Comparison of ENCODE assay signal across 8 mouse cellular contexts in genomic region chr4:129967024-129968014, GRCm38 (mm10). TPM values are rescaled to one million over a fixed set of nuclear protein-coding genes. Genes with fewer than 3 reads are reported as not detected.
DNase-seq lines count a peak whose midpoint lies in the region; ATAC-seq and TF ChIP-seq lines count a peak whose summit lies in the region.

No protein-coding gene starts in this region.

- dilution Hi-C loops in CH12.LX (cut with MboI; ENCODE audit: extremely low pct_ligation_motif_present, extremely low pct_unique_long_range_greater_than_20kb, low sequenced_read_pairs) = no loop called here

- no peak for DNase-seq in CH12.LX (ENCODE audit: extremely low read depth)
- DNase-seq in brain, adult 2 months (ENCODE audit: low read depth, low spot score) = peak; percentile 87
- peak; percentile 90 for DNase-seq in forebrain, embryonic 14.5 days (ENCODE audit: low spot score)
- peak; percentile 77 to 80 for DNase-seq in left cerebral cortex, postnatal 14 days (ENCODE audit: low spot score in 2 of 2)
- peak; percentile 92 for DNase-seq in retina, postnatal 1 day
- DNase-seq in urinary bladder, adult 2 months (ENCODE audit: low spot score) = no peak
- no peak for DNase-seq in ovary, adult 18-20 months (ENCODE audit: low spot score)
- DNase-seq in spleen, adult 12 weeks (ENCODE audit: low spot score) = no peak

- TF ChIP-seq EP300 in CH12.LX (IDR thresholded peaks at IDR 0.05; ENCODE audit: low read length) = no peak

- H3K9me3 ChIP-seq in CH12.LX (replicated peaks; ENCODE audit: low read length) = no peaks in the 10 kb centered on the region
- no peaks in the 10 kb centered on the region for H3K9me3 ChIP-seq in forebrain, embryonic 14.5 days (replicated peaks; ENCODE audit: control insufficient read depth, low read length)

- no peak overlapping the region for H3K4me3 ChIP-seq in CH12.LX (replicated peaks in 1 of 3; ENCODE audit: low read depth in 2 of 3, low read length in 2 of 3, poor library complexity in 1 of 3)
- H3K4me3 ChIP-seq in forebrain, embryonic 14.5 days (ENCODE audit: low read depth, low read length) = no peak overlapping the region

- ATAC-seq in forebrain, embryonic 14.5 days = peak; percentile 84

- peak overlapping the region; percentile 31; the same call in 1 of the 2 replicates for H3K4me2 ChIP-seq in CH12.LX (ENCODE audit: insufficient read depth, low read depth, poor library complexity, severe bottlenecking)
- peak overlapping the region; percentile 33 for H3K4me2 ChIP-seq in forebrain, embryonic 14.5 days (ENCODE audit: low read length)

- TF ChIP-seq POLR2A in CH12.LX (IDR thresholded peaks at IDR 0.05; ENCODE audit: low read depth, low read length) = no peak

- TF ChIP-seq CTCF in CH12.LX (conservative IDR thresholded peaks at IDR 0.05 in 1 of 2, IDR thresholded peaks at IDR 0.05 in 1 of 2; ENCODE audit: low read depth in 2 of 2, low read length in 2 of 2) = no peak

- TF ChIP-seq RAD21 in CH12.LX (IDR thresholded peaks at IDR 0.05; ENCODE audit: low read depth, low read length) = no peak

- no peaks in the 10 kb centered on the region for H3K36me3 ChIP-seq in CH12.LX (replicated peaks in 1 of 2; ENCODE audit: control insufficient read depth in 1 of 2, insufficient read depth in 1 of 2, low read length in 1 of 2)
- no peaks in the 10 kb centered on the region for H3K36me3 ChIP-seq in forebrain, embryonic 14.5 days (ENCODE audit: control insufficient read depth, insufficient read depth, low read length)

- in situ Hi-C loops in CH12.LX (cut with MboI; ENCODE audit: low pct_ligation_motif_present, low pct_unique_long_range_greater_than_20kb, low sequenced_read_pairs) = no loop called here

- no peak overlapping the region for H3K9ac ChIP-seq in CH12.LX (ENCODE audit: insufficient read depth, low read depth)
- H3K9ac ChIP-seq in forebrain, embryonic 14.5 days (ENCODE audit: low read length) = peak overlapping the region; percentile 46

- intact Hi-C loops in left cerebral cortex, postnatal 14 days (cut with DNase I) = loop anchor here (2.0 kb wide), 1 partner anchor 17 kb away; the partner anchor contains the start of gene Adgrb2

- H3K79me2 ChIP-seq in CH12.LX (replicated peaks; ENCODE audit: control insufficient read depth, extremely low read depth, insufficient read depth, poor library complexity, severe bottlenecking) = no peaks in the 10 kb centered on the region

- H3K4me1 ChIP-seq in CH12.LX (ENCODE audit: control insufficient read depth in 1 of 2, insufficient read depth in 2 of 2) = peaks cover 20 to 34% of the 10 kb centered on the region in 2 experiments
- H3K4me1 ChIP-seq in forebrain, embryonic 14.5 days (ENCODE audit: control insufficient read depth, insufficient read depth, low read length) = peaks cover 36% of the 10 kb centered on the region

- WGBS in forebrain, embryonic 14.5 days = 6% methylated on average over 13 of the region's 13 CpGs

- no peak overlapping the region for H3K27ac ChIP-seq in CH12.LX (ENCODE audit: insufficient read depth, low read depth)
- peak overlapping the region; percentile 84 for H3K27ac ChIP-seq in forebrain, embryonic 14.5 days (ENCODE audit: low read depth, low read length)

- peaks cover 46% of the 10 kb centered on the region for H3K27me3 ChIP-seq in CH12.LX (replicated peaks)
- no peaks in the 10 kb centered on the region for H3K27me3 ChIP-seq in forebrain, embryonic 14.5 days (replicated peaks; ENCODE audit: control insufficient read depth, insufficient read depth, low read length)

TF ChIP-seq in CH12.LX, 34 proteins besides CTCF, POLR2A, EP300 and RAD21:
- TF ChIP-seq USF2 (conservative IDR thresholded peaks at IDR 0.05; ENCODE audit: low read depth, low read length) (no peak), MAZ (IDR thresholded peaks at IDR 0.05; ENCODE audit: low read depth, low read length) (no peak), KAT2A (IDR thresholded peaks at IDR 0.05; ENCODE audit: insufficient replicate concordance, low read length) (no peak), MXI1 (IDR thresholded peaks at IDR 0.05; ENCODE audit: low read depth, low read length) (no peak), CHD1 (IDR thresholded peaks at IDR 0.05; ENCODE audit: low read depth, low read length) (no peak), RCOR1 (conservative IDR thresholded peaks at IDR 0.05; ENCODE audit: low read depth, low read length) (no peak), ETS1 (conservative IDR thresholded peaks at IDR 0.05; ENCODE audit: low read depth, low read length) (no peak), ELF1 (IDR thresholded peaks at IDR 0.05; ENCODE audit: low read depth, low read length) (no peak), ZNF384 (IDR thresholded peaks at IDR 0.05; ENCODE audit: low read depth, low read length) (no peak), UBTF (IDR thresholded peaks at IDR 0.05; ENCODE audit: low read depth, low read length) (no peak), CHD2 (IDR thresholded peaks at IDR 0.05; ENCODE audit: low read length) (no peak), MAFK (IDR thresholded peaks at IDR 0.05; ENCODE audit: insufficient replicate concordance, low read length) (no peak), JUND (conservative IDR thresholded peaks at IDR 0.05; ENCODE audit: low read depth, low read length) (no peak), PAX5 (IDR thresholded peaks at IDR 0.05; ENCODE audit: low read length) (no peak), HCFC1 (IDR thresholded peaks at IDR 0.05; ENCODE audit: low read depth, low read length) (no peak), ZC3H11A (IDR thresholded peaks at IDR 0.05; ENCODE audit: low read depth, low read length) (no peak), ZMIZ1 (IDR thresholded peaks at IDR 0.05; ENCODE audit: low read depth, low read length) (no peak), JUN (IDR thresholded peaks at IDR 0.05; ENCODE audit: insufficient read depth, low read depth, low read length) (no peak), E2F4 (IDR thresholded peaks at IDR 0.05; ENCODE audit: insufficient replicate concordance, low read depth, low read length) (no peak)

RNA-seq across cellular contexts. Expression of gene Adgrb2, which starts 17.4 kb away (rescaled TPM):
- 0.04 and 0.08 TPM in 2 replicates for total RNA-seq in CH12.LX (2012; rRNA removed)
- total RNA-seq in CH12.LX (2014; rRNA removed) = not detected in 2 replicates
- polyA plus RNA-seq in CH12.LX (2012; ENCODE audit: insufficient read length, low read depth) = not detected in 2 replicates
- polyA plus RNA-seq in forebrain, embryonic 14.5 days (2014; fragmentation: Nextera tagmentation; extraction: Ambion mirVana) = 6.6 and 12.3 TPM in 2 replicates
- 100 to 1,000 TPM; 352 to 365 TPM for total RNA-seq in left cerebral cortex, postnatal 14 days (2021)
- 4.0 and 5.4 TPM in 2 replicates for polyA plus RNA-seq in urinary bladder, adult 2 months (2012; rRNA removed)

RNA-seq across cellular contexts. Expression of gene Spocd1, which starts 38.3 kb away (rescaled TPM):
- total RNA-seq in CH12.LX (2012; rRNA removed) = 0.04 TPM in 2 replicates
- 0.07 TPM in 1 of 2 replicates, not detected in the other for total RNA-seq in CH12.LX (2014; rRNA removed)
- polyA plus RNA-seq in CH12.LX (2012; ENCODE audit: insufficient read length, low read depth) = 0.08 TPM in 1 of 2 replicates, not detected in the other
- polyA plus RNA-seq in forebrain, embryonic 14.5 days (2014; fragmentation: Nextera tagmentation; extraction: Ambion mirVana) = not detected in 2 replicates
- total RNA-seq in left cerebral cortex, postnatal 14 days (2021) = under 1 TPM; 0.15 to 0.68 TPM
- polyA plus RNA-seq in urinary bladder, adult 2 months (2012; rRNA removed) = not detected in 2 replicates

Comparison
In these comparisons a context has a peak if more than half of its experiments do, and no peak if none do; other contexts are left out.
1. DNase-seq: peak in brain, adult 2 months (single experiment), forebrain, embryonic 14.5 days (single experiment), left cerebral cortex, postnatal 14 days (2 of 2) and retina, postnatal 1 day (single experiment); none in CH12.LX (single experiment), urinary bladder, adult 2 months (single experiment), ovary, adult 18-20 months (single experiment) and spleen, adult 12 weeks (single experiment).